Mouse (Mus musculus): ENCODE measurements around the gene Dnah2.
A peak's percentile ranks its signal among the peaks of the same experiment; 100 is the strongest.

DNA sequence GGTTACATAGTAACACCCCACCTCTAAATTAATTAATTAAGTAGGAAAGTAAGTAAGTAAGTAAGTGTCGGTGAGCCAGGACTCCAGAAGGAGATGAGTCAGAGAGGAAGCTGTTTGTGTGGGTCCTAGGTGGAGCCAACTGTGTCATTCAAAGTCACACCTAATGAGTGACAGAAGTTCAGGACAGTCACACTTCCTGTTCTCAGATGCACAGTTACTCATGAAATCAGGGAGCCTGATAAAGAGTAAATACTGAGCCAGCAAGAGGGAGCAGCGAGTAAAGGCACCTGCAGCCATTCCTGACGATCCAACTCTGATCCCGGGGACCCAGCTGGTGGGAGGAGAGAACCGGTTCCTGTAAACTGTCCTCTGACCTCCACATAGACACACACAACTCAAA, 76.2 kb downstream of the Dnah2 start:
- TF ChIP-seq CTCF (IDR thresholded peaks at IDR 0.05) = no peak
- peak; percentile 26; the same call in 1 of the 2 replicates for TF ChIP-seq EP300 (IDR thresholded peaks at IDR 0.05)

Data from lung, postnatal 0 days (tissue).